Mouse (Mus musculus) ES-Bruce4 (cell line): ENCODE measurements around the gene Cog5.

ENCODE experiments used
- CTCF ChIP-seq: IDR thresholded peaks from one replicate; pipeline ENCODE4 v1.8.1; 2011; ENCODE audit warnings: low read depth, low read length
- EP300 ChIP-seq: IDR thresholded peaks from 2 replicates; pipeline ENCODE4 v1.6.1; 2011; ENCODE audit warnings: low read depth, low read length; ENCODE audit not compliant: insufficient read depth

- TF ChIP-seq CTCF (no peak), EP300 (no peak)
Observed at GRCm38 (mm10) chr12:31928498-31928897, 273.8 kb downstream of the Cog5 start.
